Mouse (Mus musculus): Measurements from ENCODE around the gene Xlr3c. TPM values are rescaled to one million over a fixed set of nuclear protein-coding genes. Genes with fewer than 3 reads are reported as not detected.

Xlr3c gene
- polyA plus RNA-seq, 1 experiment from 2014 or later = not detected

Other genes with a start within 250 kb of the Xlr3c start
- gene Pnma5, start 228.3 kb downstream of the Xlr3c start, polyA plus RNA-seq (2015; fragmentation: Nextera tagmentation; extraction: Ambion mirVana) = 0.09 TPM in 2 replicates
- gene Pnma3, start 200.6 kb downstream of the Xlr3c start, polyA plus RNA-seq (2015; fragmentation: Nextera tagmentation; extraction: Ambion mirVana) = 0.10 TPM in 1 of 2 replicates, not detected in the other
- 0.36 and 1.4 TPM in 2 replicates for gene Xlr4a, start 182.9 kb downstream of the Xlr3c start, polyA plus RNA-seq (2015; fragmentation: Nextera tagmentation; extraction: Ambion mirVana)
- 3.3 and 3.8 TPM in 2 replicates for gene Xlr3a, start 168.3 kb downstream of the Xlr3c start, polyA plus RNA-seq (2015; fragmentation: Nextera tagmentation; extraction: Ambion mirVana)
- not detected in 2 replicates for gene Gm14685, start 148.3 kb downstream of the Xlr3c start, polyA plus RNA-seq (2015; fragmentation: Nextera tagmentation; extraction: Ambion mirVana)
- not detected in 2 replicates for gene Xlr5b, start 116.6 kb downstream of the Xlr3c start, polyA plus RNA-seq (2015; fragmentation: Nextera tagmentation; extraction: Ambion mirVana)
- not detected in 2 replicates for gene DXBay18, start 115.9 kb downstream of the Xlr3c start, polyA plus RNA-seq (2015; fragmentation: Nextera tagmentation; extraction: Ambion mirVana)
- not detected in 2 replicates for gene Spin2d, start 88.4 kb downstream of the Xlr3c start, polyA plus RNA-seq (2015; fragmentation: Nextera tagmentation; extraction: Ambion mirVana)
- gene Xlr3b, start 73.2 kb downstream of the Xlr3c start, polyA plus RNA-seq (2015; fragmentation: Nextera tagmentation; extraction: Ambion mirVana) = 14.2 and 14.4 TPM in 2 replicates
- 0.81 and 1.00 TPM in 2 replicates for gene Xlr4b, start 51.1 kb downstream of the Xlr3c start, polyA plus RNA-seq (2015; fragmentation: Nextera tagmentation; extraction: Ambion mirVana)
- gene F8a, start 37.1 kb downstream of the Xlr3c start, polyA plus RNA-seq (2015; fragmentation: Nextera tagmentation; extraction: Ambion mirVana) = 9.5 and 11.3 TPM in 2 replicates
- 0.22 and 0.30 TPM in 2 replicates for gene Xlr4c, start 22.3 kb downstream of the Xlr3c start, polyA plus RNA-seq (2015; fragmentation: Nextera tagmentation; extraction: Ambion mirVana)
- not detected in 2 replicates for gene Xlr5a, start 27.6 kb upstream of the Xlr3c start, polyA plus RNA-seq (2015; fragmentation: Nextera tagmentation; extraction: Ambion mirVana)
- gene Xlr5c, start 27.6 kb upstream of the Xlr3c start, polyA plus RNA-seq (2015; fragmentation: Nextera tagmentation; extraction: Ambion mirVana) = not detected in 2 replicates
- not detected in 2 replicates for gene Gm45015, start 71.5 kb upstream of the Xlr3c start, polyA plus RNA-seq (2015; fragmentation: Nextera tagmentation; extraction: Ambion mirVana)
- gene Zfp275, start 77.2 kb upstream of the Xlr3c start, polyA plus RNA-seq (2015; fragmentation: Nextera tagmentation; extraction: Ambion mirVana) = 13.3 and 14.3 TPM in 2 replicates
- not detected in 2 replicates for gene Gm18336, start 133.3 kb upstream of the Xlr3c start, polyA plus RNA-seq (2015; fragmentation: Nextera tagmentation; extraction: Ambion mirVana)
- 0.06 TPM in 1 of 2 replicates, not detected in the other for gene Zfp92, start 145.7 kb upstream of the Xlr3c start, polyA plus RNA-seq (2015; fragmentation: Nextera tagmentation; extraction: Ambion mirVana)
- 0.26 TPM in 1 of 2 replicates, not detected in the other for gene Trex2, start 170.0 kb upstream of the Xlr3c start, polyA plus RNA-seq (2015; fragmentation: Nextera tagmentation; extraction: Ambion mirVana)
- 66.0 and 71.5 TPM in 2 replicates for gene Haus7, start 193.7 kb upstream of the Xlr3c start, polyA plus RNA-seq (2015; fragmentation: Nextera tagmentation; extraction: Ambion mirVana)
- 90.8 and 96.4 TPM in 2 replicates for gene Bgn, start 218.2 kb upstream of the Xlr3c start, polyA plus RNA-seq (2015; fragmentation: Nextera tagmentation; extraction: Ambion mirVana)
- 0.31 and 0.36 TPM in 2 replicates for gene Atp2b3, start 237.7 kb upstream of the Xlr3c start, polyA plus RNA-seq (2015; fragmentation: Nextera tagmentation; extraction: Ambion mirVana)

All from kidney, embryonic 15.5 days (tissue).